Mouse (Mus musculus): ENCODE results near the gene Rassf4.
"Not testable (repeated sequence)": the region's sequence is repeated elsewhere in the genome, so short reads cannot be mapped to it uniquely, and the experiment has no call there.

Gene Rassf4

GRCm38 (mm10) chr6:116635251-116636180 is 38.2 kb downstream of the Rassf4 start:
- DNase-seq, result no peak

DNA sequence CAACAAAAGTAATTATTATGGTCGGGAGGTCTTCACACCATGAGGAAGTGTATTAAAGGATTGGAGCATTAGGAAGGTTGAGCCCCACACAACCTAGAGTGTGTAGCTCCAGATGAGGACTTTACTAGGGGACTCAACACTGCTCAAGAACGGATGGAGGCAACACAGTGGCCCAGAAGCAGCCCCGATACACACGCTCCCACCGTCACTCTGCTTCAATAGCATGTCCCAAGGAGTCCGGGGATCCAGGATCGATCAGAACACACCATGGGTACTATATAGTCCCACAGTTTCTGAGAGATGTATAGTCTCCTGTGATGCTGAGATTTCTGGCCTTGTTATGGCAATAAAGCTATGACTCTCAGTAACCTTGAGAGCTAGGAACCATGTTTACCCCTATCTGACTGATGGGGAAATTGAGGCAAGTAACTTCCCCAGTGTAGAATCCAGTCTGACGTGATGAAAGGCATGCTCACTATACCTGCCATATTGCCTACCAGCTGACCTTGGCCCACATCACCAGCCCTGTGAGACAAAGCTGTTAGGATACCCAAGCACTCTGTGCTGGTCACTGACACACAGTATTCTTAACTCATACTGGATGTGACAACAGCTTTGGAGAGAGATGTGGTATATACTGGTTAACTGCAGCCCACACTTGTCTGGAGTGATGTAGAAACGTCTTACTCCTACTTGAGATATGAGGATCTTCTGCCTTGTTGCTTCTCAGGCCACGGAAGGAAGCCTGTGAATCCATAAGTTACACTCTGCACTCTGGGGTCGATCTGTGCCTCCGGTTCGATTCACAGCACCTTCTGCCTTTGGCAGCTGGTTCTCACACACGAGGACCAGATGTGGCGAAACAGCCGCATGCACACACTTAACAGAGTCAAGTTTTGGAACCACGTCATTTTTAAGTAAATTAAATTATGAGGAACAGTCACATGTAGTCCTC is 39.7 kb downstream of the Rassf4 start:
- no peak for DNase-seq

GRCm38 (mm10) chr6:116632129-116632528 is 41.6 kb downstream of the Rassf4 start:
- DNase-seq, result peak; percentile 70

DNA sequence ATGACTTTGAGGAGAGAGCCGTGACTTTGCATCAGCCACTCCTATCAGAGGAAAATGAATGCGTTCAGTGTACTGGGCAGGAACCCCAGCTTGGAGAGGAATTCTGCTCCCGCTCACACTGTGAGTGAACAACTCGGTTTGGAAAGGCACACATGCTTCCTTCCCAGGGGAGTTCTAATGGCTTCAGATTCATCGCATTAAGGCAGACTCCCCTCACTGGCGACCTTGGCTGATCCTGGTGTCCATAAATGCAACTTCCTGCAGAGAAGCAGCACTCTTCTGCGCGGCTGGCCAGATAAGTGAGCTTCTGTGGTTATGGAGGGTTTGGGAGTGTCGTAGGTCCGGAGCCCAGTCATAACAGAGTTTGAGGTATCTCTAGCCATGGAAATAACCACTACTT is 44.0 kb downstream of the Rassf4 start:
- no peak for DNase-seq

- peak; percentile 83 for DNase-seq
Observed at GRCm38 (mm10) chr6:116628539-116629171, 45.1 kb downstream of the Rassf4 start, which contains the start of gene Zfp422. Gene Zfp422, minus strand, starts transcription at chr6:116628999.

GRCm38 (mm10) chr6:116628095-116628494 is 45.7 kb downstream of the Rassf4 start:
- no peak for DNase-seq

GRCm38 (mm10) chr6:116626417-116626816 is 47.3 kb downstream of the Rassf4 start:
- DNase-seq, result not testable (repeated sequence)

GRCm38 (mm10) chr6:116621318-116622023 is 52.3 kb downstream of the Rassf4 start:
- no peak for DNase-seq

- DNase-seq, result no peak
Observed at GRCm38 (mm10) chr6:116618073-116618472, 55.7 kb downstream of the Rassf4 start.

- DNase-seq, result no peak
Observed at GRCm38 (mm10) chr6:116615719-116616118, 58.0 kb downstream of the Rassf4 start.

DNA sequence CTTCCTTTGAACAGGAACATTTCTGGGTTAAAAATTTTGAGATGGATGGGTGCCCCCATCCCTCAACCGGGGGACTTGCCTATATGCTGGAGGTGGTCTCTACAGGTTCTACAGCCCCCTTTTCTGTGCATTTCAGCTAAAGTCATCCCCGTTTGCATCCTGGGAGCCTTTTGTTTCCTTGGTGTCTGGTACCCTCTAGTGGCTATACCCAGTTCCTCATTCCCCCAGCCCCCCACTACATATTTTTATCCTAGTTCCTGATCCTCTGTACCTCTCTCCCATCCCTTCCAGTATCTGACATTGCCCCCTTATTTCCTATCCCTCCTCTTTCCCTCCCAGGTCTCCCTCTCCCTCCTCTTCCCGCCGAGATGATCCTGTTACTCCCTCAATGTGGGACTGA is 66.5 kb downstream of the Rassf4 start:
- DNase-seq, result no peak

DNA sequence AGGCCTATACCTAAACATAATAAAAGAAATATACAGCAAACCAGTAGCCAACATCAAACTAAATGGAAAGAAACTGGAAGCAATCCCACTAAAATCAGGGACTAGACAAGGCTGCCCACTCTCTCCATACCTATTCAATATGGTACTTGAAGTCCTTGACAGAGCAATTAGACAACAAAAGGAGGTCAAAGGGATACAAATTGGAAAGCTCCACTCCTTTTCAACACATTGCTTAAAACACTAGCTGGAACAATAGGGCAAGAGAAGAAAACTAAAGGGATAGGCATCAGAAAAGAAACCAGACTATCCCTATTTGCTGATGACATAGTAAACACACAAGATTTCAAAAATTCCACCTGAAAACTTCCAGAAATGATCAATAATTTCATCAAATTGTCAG is 72.8 kb downstream of the Rassf4 start:
- DNase-seq, result not testable (repeated sequence)

- no peak for DNase-seq
Observed at GRCm38 (mm10) chr6:116584095-116584494, 89.7 kb downstream of the Rassf4 start, which contains the start of gene Olfr215. Gene Olfr215, minus strand, starts transcription at chr6:116584195.

Measured in thymus, postnatal 25 days (tissue).